Mouse (Mus musculus): Measurements from ENCODE around the gene Pax7. TPM values are rescaled to one million over a fixed set of nuclear protein-coding genes. Genes with fewer than 3 reads are reported as not detected.

Pax7 gene
- polyA plus RNA-seq, 1 experiment, result not detected

GRCm38 (mm10) chr4:139811475-139811874, 21.9 kb downstream of the Pax7 start:
- no peak for DNase-seq (ENCODE audit: low spot score)

DNA sequence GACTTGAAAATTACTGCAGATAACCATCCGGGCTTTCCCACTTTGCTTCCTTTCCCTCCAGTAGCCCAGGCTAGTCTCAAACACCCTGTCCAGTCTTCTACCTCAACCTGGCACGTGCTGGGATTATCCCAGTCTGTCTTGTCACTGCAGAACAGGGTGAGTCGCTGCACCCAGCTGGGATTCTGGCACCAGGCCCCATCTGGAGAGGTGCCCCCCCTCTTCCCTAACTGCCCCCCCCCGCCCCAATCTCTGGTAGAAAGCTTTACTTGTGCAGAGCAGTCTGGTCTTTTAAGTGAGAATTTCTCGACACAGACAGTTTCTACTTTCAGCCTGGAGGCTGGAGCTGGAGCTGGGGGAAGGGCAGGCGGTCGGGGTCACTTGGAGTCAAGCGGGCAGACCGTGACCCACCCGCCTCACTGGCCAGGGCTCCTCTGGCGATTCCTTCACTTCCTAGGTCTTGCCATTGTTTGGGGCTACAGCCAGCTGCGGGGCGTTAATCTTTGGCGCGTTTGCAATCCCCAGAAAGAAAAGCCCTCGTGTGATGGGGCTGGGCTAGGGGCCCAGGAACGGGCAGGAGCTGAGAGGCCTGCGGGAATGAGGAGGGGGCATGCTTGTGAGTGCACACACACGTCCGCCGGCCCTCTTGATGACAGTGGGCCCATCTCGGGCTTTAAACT, 22.4 kb downstream of the Pax7 start:
- DNase-seq (ENCODE audit: low spot score), result no peak

- no peak for DNase-seq (ENCODE audit: low spot score)
Observed at GRCm38 (mm10) chr4:139809381-139809820, 23.9 kb downstream of the Pax7 start.

- DNase-seq (ENCODE audit: low spot score), result no peak
Observed at GRCm38 (mm10) chr4:139807820-139808219, 25.5 kb downstream of the Pax7 start.

DNA sequence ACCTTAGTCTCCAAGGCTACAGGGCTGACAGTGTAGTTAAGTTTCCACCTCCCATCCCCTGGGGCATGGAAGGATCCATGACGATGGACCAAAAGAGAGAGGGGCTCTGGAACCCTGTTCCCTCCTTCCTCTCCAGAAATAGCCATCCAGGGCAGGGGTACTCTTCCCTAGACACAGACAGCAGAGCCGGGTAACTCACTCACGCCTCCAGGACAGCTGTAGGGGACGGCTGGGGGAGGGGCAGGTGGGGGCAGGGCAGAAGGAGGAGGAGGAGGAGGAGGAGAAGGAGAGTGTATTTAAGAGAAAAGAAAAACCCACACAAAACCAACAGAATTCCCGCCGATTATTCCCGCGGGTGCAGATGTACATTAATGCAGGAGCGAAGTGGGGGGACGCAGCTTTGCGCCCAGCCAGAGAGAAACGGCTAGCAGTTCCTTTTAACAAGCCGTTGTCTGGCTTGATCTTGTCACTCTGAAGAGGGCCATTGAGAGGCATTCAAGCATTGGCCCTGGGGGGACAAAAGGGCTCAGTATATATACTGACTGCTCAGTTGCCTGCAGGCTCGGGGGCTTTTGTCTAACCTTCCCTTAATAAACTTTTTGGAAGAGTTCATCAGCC, 26.0 kb downstream of the Pax7 start:
- no peak for DNase-seq (ENCODE audit: low spot score)

DNA sequence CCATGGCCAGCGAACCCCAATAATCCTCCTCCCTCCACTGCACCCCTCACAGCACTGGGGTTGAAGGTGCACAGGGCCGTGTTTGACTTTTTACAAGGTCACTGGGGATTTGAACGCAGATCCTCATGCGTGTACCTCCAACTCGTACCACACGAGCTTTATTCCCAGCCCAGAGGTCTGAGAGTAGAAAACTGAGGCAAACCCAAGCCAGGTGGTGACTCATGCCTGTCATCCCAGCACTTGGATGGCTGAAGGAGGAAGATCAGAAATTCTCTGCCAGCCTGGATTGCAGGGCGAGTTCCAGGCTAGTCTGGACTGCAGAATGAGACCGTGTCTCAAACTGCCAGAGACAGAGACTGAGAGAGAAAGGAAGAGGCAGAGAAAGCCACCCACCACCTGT, 28.4 kb downstream of the Pax7 start:
- no peak for DNase-seq (ENCODE audit: low spot score)

DNA sequence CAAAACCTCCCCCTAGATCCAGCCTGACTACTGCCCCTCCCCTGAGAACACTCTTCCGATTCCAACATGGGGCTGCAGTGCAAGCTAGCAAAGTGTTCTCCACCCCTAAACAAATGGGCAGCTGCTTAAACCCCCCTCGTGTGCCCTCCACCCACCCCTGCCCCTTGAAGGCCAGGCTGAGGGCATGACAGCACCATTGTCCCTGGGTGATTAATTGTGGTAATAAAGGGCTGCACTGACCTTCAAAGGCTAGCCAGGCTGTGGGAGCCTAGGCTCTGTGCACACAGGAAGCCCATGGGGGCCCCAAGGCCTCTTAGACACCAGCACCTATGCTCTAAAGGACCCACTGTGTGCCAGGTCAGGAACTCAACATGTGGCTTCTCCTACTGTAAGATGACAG, 29.3 kb downstream of the Pax7 start:
- DNase-seq (ENCODE audit: low spot score), result no peak

DNA sequence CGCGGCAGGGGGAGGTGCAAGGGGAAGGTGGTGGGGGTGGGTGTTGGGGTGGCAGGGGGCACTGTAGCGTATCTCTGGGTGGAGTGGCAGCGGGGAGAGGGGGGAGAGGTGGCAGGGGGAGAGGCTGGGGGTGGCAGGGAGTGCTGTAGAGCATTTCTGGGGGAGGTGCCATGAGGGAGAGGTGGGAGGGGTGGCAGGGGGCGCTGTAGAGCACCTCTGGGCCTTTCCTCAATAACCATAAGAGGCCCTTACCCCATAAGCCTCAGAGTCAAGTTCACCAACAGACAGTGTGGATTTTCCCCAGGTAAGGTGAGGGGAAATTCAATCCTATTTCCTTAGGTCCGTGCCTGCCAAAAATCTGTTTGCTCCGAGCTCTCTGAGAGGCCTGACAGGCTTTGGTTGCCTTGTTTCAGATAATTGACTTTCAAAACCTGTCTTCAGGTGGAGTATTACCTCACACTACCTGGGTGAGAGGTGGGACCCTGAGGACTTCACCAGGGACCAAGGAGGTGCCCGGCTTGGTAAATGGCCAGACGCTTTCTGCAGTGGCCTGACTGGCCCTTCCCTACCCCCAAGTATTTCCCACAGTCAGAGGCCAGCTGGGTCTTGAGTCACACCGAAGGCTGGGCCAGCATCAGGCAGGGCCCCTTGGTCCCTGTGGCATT, 33.8 kb downstream of the Pax7 start:
- DNase-seq (ENCODE audit: low spot score), result no peak

GRCm38 (mm10) chr4:139797344-139797743, 36.0 kb downstream of the Pax7 start:
- DNase-seq (ENCODE audit: low spot score), result peak; percentile 42

DNA sequence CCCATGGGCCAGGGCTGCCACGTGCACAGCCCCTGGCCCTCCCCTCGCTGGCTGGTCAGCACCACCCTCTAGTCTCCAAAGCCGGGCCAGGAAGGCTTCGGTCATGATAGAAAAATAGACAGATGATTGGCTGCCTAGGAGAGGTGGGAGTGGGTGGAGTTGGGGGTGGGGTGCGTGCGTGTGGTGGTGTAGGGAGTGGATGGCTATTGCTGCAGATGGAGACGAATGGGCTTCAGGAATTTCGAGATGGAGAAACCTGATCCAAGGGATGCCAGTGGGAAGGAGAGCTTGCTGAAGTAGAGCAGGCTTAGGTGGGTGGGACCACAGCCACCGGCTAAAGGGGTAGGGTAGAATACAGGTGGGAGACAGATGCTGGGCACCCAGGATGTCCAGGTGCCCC, 37.2 kb downstream of the Pax7 start:
- no peak for DNase-seq (ENCODE audit: low spot score)

GRCm38 (mm10) chr4:139791168-139791567, 42.2 kb downstream of the Pax7 start:
- no peak for DNase-seq (ENCODE audit: low spot score)

DNA sequence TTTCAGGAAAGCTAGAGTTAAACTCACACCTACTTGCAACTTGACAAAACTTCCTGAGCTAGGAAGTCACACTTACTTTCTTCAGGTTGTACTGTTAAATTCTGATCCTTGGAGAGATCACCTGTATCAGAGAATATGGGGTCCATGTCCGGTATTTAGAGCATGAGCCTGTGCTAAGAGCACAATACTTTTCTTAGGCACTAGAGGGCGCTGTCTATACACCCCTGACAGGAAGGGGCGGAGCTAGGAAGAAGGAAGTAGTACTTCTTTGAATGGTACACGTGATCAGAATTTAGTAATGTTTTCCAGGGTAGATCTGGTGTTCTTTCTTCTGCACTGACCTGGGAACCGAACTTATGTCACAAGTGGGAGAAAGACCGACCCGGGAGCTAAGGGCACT, 43.6 kb downstream of the Pax7 start:
- no peak for DNase-seq (ENCODE audit: low spot score)

GRCm38 (mm10) chr4:139782926-139783467, 50.3 kb downstream of the Pax7 start:
- no peak for DNase-seq (ENCODE audit: low spot score)

- no peak for DNase-seq (ENCODE audit: low spot score)
Observed at GRCm38 (mm10) chr4:139771125-139771631, 62.1 kb downstream of the Pax7 start.

DNA sequence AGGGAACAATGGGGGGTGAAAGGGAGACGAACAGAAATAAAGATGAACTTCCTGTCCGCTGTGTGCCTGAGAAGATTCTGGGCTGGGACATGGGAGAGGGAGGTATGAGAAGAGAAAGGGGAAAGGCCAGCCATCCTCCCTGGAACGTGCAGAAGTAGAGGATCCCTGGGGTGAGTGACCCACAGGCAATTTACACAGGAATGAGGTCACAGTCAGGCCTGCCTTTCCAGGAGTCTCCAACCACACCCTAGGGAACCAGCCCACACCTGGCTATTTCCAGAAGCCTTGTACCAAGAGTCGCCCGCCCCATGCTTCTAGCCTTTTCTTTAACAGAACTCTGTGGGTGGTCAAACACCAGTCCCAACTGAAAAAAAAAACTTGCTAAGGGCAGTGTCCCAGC, 65.5 kb downstream of the Pax7 start:
- no peak for DNase-seq (ENCODE audit: low spot score)

DNA sequence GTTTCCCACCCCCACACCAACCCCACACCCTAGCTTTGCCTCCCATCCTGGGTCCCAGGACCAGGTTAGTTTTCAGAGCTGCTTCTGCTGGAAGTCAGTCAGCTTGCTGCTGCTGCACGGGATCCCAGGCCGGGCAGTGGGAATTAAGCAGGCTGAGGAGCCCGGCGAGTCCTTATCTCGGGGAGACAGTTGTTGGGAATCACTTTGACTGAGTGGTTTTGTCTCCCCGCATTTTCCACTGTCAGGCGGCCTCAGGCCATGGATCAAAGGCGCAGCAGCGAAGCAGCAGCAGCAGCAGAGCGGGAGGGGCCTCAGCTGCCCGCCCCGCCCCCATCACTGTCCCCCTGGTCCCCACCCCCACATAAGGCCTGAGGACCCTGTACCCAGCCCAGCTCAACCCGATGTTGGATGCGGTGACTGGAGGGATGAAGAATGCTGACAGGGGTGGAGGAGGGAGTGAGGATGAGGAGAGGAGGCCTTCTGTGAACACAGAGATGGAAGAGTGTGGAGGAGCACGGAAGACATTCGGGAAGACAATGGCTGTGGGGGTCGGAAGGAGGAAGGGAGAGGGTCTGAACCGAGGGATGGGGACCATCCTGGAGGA, 66.1 kb downstream of the Pax7 start:
- DNase-seq (ENCODE audit: low spot score), result no peak

DNA sequence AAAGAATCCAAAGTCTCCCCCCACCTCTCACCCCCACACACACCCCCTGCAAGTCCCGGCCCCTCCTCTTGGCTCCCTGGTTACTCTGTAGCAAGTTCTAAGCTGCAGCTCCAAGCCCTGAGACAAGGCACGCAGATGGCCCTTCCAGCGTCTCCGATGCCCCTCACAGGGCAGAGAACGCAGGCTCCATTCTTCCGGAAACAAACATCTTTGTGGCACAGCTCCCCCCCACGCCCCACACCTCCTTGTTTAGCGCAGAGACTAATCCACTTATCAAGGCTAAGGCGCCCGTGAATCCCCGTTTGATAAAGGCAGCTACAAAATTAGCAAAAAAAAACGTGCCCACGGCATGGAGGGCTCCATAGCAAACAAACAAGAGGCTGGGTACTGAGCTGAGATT, 71.4 kb downstream of the Pax7 start:
- DNase-seq (ENCODE audit: low spot score), result no peak

DNA sequence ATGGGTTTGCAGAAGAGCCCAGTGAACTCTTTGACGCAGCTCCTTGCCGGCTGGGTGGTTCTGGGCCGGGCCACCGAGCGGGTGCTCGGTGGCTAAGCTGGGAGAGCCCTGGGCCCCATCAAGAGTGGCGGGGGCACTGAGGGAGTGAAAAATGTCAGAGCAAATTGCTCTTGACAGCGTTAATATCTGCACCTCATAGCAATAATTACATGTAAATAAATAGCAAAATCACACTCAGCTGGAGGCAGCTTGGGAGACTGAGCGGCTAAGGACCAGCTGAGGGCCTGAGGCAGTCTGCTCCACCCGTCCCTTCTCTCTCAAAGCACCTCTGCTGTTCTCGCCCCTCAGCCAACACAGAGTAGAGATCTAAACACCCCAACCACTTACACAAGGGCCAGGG, 72.6 kb downstream of the Pax7 start:
- DNase-seq (ENCODE audit: low spot score), result no peak

DNA sequence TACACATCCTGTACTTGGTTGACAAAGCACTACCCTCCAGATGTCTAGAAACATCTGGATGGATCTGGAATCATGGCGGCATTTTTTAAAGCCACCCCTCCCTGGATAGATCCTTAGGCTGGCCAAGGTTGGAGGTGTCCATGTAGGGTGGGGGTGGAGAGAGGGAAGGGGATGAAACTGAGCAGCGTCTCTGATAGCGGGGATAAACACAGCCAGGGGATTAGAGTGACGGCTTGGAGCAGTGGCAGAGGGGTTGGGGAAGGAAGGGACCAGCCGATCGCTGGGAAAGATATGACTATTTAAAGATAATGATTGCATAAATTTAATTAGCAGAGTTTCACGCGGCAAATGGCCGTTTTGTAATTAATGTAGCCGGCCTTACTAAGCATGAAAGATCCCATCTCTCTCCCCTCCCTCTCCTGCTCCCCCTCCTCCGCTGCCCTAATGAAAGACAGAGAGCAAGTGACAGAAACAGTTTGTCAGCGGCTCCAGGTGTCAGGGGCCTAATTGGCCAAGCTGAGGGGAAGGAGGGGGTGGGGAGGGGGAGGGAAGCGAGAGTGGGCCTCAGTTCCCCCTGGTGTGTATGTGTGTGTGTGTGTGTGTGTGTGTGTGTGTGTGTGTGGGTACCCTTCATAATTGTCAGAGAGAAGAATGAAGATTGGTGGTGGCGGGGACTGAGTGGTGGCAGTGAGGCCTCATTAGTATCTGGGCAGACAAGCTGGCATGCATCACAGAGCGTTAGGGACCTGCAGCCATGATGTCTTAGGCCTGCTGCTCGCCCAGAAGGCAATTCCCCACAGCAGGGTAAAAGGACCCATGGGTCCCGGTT, 74.6 kb downstream of the Pax7 start:
- no peak for DNase-seq (ENCODE audit: low spot score)

DNA sequence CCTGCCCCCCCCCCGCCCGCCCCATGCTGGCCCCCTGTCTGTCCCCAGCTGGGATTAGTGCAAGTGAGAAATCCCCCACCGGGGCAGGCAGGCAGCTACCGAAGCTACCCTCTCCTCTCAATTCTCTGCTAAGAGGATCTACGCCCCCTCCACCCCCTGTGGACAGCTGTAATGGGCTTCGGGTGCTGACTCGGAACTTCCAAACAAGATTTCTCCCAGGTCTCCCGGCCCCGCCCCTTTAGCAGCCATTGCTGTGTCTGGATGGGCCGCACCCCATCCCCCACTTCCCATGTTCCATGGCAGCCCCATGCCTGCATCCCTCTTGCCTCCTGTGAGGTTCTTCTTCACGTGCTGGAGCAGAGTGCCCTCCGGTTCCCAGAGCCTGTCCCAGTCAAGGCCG, 76.4 kb downstream of the Pax7 start:
- no peak for DNase-seq (ENCODE audit: low spot score)

GRCm38 (mm10) chr4:139754148-139754710, 79.1 kb downstream of the Pax7 start:
- no peak for DNase-seq (ENCODE audit: low spot score)

Measured in urinary bladder, adult 2 months (tissue).